Mouse (Mus musculus) E14TG2a.4 (cell line): ENCODE measurements around the gene Eri2.
A peak's percentile ranks its signal among the peaks of the same experiment; 100 is the strongest.

Source experiments
- H3K27me3 ChIP-seq: 2 replicates; pipeline ENCODE4 v1.6.1; 2014; ENCODE audit warnings: low read length, control low read depth; ENCODE audit not compliant: insufficient read depth
- H3K36me3 ChIP-seq: 2 replicates; pipeline ENCODE4 v1.6.1; 2014; ENCODE audit warnings: low read length, control low read depth; ENCODE audit not compliant: insufficient read depth
- H3K4me1 ChIP-seq: replicated peaks from 2 replicates; pipeline ENCODE4 v1.6.1; 2014; ENCODE audit warnings: low read depth, low read length, control low read depth
- H3K4me3 ChIP-seq: replicated peaks from 2 replicates; pipeline ENCODE4 v1.5.1; 2014; ENCODE audit warnings: mild to moderate bottlenecking, low read length
- H3K9me3 ChIP-seq: 2 replicates; pipeline ENCODE4 v1.6.1; 2014; ENCODE audit warnings: low read length, control low read depth
- CTCF ChIP-seq: conservative IDR thresholded peaks from 2 replicates; pipeline ENCODE4 v1.5.1; 2014; ENCODE audit warnings: low read length
- NANOG ChIP-seq: IDR thresholded peaks from 2 replicates; pipeline ENCODE4 v1.6.1; 2014; ENCODE audit warnings: borderline replicate concordance, low read length, mixed read lengths
- POU5F1 ChIP-seq: IDR thresholded peaks from 2 replicates; pipeline ENCODE4 v1.6.1; 2014; ENCODE audit warnings: low read length, borderline replicate concordance

Gene Eri2

DNA sequence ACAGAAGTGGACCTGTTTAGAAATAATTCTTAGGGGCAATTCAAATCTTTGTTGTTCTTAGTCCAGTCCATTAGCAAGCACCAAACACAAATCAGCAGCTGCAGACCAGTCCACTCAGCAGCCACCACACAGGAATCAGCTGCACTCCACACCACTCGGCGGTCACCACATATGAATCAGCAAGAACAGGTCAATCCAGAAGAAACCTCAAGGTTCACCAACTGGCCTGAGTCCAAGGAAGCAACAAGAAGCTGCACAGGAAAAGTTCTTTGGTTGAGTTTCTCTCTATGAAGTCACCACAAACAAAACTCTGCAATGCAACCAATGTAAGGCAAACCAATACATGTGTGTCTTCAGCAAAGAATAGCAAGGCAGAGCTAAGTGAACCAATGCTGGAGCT is 66.2 kb downstream of the Eri2 start:
- Histone ChIP-seq H3K36me3 (no peaks in the 10 kb centered on the region), H3K4me1 (no peaks in the 10 kb centered on the region), H3K4me3 (no peak overlapping the region), H3K27me3 (no peaks in the 10 kb centered on the region), H3K9me3 (peaks cover 22% of the 10 kb centered on the region)
- TF ChIP-seq CTCF (no peak), NANOG (no peak), POU5F1 (no peak)

DNA sequence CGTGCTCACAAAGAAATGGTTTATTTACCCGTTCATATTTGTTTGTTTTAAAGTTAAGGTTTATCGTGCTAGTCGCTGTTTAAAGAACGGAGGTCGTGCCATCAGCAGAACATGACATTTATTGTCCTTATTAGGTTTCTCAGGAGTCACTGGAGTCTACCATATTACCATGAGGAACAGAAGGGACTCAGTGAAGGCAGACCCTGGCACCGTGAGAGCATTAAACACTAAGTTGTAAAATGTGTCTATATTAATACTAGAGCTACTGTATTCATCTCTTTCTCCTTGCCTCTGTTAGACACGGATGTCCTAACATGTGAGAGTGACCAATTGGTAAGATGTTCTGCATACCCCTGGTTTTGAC is 72.9 kb downstream of the Eri2 start:
- Histone ChIP-seq H3K36me3 (peaks cover 33% of the 10 kb centered on the region), H3K4me3 (peak overlapping the region; percentile 91), H3K4me1 (peaks cover 16% of the 10 kb centered on the region), H3K9me3 (no peaks in the 10 kb centered on the region), H3K27me3 (no peaks in the 10 kb centered on the region)
- TF ChIP-seq CTCF (no peak), POU5F1 (no peak)

DNA sequence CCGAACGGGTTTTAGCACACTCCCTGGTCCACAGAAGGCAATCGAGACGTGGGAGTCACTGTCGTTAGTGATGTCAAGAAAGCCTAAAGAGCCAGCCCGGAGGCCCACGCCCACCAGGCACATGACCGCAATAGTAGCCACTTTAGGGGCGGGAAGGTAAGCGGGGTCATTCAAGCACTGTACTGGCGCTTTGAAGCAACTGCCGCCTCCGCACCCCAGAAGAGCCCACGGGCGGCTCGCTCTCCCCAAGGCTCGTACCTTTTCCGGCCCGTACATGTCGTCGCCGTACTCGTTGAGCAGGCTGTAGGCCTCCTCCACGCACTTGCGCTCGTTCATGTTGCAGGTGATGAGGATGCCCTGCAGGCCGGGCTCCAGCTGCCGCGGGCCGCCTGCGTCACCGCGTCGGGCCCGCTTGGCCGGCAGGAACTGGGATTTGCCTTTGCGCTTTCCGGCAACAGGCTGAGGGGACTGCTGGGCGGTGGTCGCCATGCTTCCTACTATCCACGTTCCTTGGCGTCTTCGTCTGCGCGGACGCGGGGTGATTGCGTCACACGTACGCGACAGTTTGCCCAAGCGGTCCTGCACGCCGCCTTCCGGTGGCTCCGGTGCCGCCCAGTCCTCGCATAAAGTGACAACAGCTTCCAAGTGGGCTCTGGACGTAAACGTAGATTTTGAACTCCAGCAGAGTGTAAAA is 73.5 kb downstream of the Eri2 start, which contains the start of gene Thumpd1:
Gene Thumpd1 (minus strand): TSS at position 546 of the 694 bp plus-strand sequence.
- no peak for TF ChIP-seq NANOG
- no peak for TF ChIP-seq POU5F1
- TF ChIP-seq CTCF, result no peak

More for the DNA sequence above, 73.5 kb downstream of the Eri2 start, which contains the start of gene Thumpd1:
- H3K9me3 ChIP-seq, result no peaks in the 10 kb centered on the region
- peak within 1 kb of the TSS; percentile 91 for H3K4me3 ChIP-seq
- peaks cover 38% of the 10 kb centered on the region for H3K36me3 ChIP-seq
- peaks cover 16% of the 10 kb centered on the region for H3K4me1 ChIP-seq
- no peaks in the 10 kb centered on the region for H3K27me3 ChIP-seq
